Mouse (Mus musculus) intestine, embryonic 16.5 days (tissue): ENCODE results near the gene BC030867. TPM values are rescaled to one million over a fixed set of nuclear protein-coding genes. Genes with fewer than 3 reads are reported as not detected.
"Not testable (repeated sequence)": the region's sequence is repeated elsewhere in the genome, so short reads cannot be mapped to it uniquely, and the experiment has no call there.

Experiments
- ATAC-seq: fragments of 200-750 bp; cut with Nextera tagmentation; 2 replicates; pipeline ENCODE4 v1.8.0; 2017; ENCODE audit warnings: moderate TSS enrichment, moderate library complexity
- H3K27ac ChIP-seq: fragments of 300-500 bp; sonication (generic); 2 replicates; pipeline ENCODE4 v1.5.1; 2014; ENCODE audit warnings: mild to moderate bottlenecking, low read length
- H3K27me3 ChIP-seq: fragments of 300-500 bp; sonication (generic); replicated peaks from 2 replicates; pipeline ENCODE4 v1.6.1; 2014; ENCODE audit warnings: low read length, control low read depth, mixed read lengths; ENCODE audit not compliant: control insufficient read depth, insufficient read depth
- H3K36me3 ChIP-seq: fragments of 300-500 bp; sonication (generic); 2 replicates; pipeline ENCODE4 v1.6.1; 2014; ENCODE audit warnings: low read length, control low read depth; ENCODE audit not compliant: control insufficient read depth, insufficient read depth
- H3K4me1 ChIP-seq: fragments of 300-500 bp; sonication (generic); 2 replicates; pipeline ENCODE4 v1.6.1; 2014; ENCODE audit warnings: low read length, control low read depth, mixed read lengths; ENCODE audit not compliant: control insufficient read depth, insufficient read depth
- H3K4me2 ChIP-seq: fragments of 300-500 bp; sonication (generic); 2 replicates; pipeline ENCODE4 v1.6.1; 2014; ENCODE audit warnings: low read depth, low read length, control low read depth
- H3K4me3 ChIP-seq: fragments of 300-500 bp; sonication (generic); 2 replicates; pipeline ENCODE4 v1.5.1; 2014; ENCODE audit warnings: mild to moderate bottlenecking, low read length
- H3K9ac ChIP-seq: fragments of 300-500 bp; sonication (generic); 2 replicates; pipeline ENCODE4 v1.6.1; 2014; ENCODE audit warnings: low read depth, low read length
- H3K9me3 ChIP-seq: fragments of 300-500 bp; sonication (generic); 2 replicates; pipeline ENCODE4 v1.6.1; 2016; ENCODE audit warnings: low read length, control low read depth; ENCODE audit not compliant: control insufficient read depth
- WGBS: fragments of 180-500 bp; shearing (Covaris S2); extraction: QIAGEN DNeasy Blood & Tissue Kit; methylation state at CpG from one replicate; pipeline ENCODE4 v1.1.7; 2014; 5-methylcytosine and 5-hydroxymethylcytosine counted together
- polyA plus RNA-seq: library from polyadenylated mRNA; unstranded; fragments of >200 nt; fragmentation: Nextera tagmentation; extraction: Ambion mirVana; gene quantifications from 2 replicates; pipeline ENCODE4 v1.2.1, GENCODE M21; 2015

BC030867 gene
- polyA plus RNA-seq, 1 experiment from 2014 or later: 15.9 TPM

- 92% methylated on average over 7 of the region's 7 CpGs for WGBS
- ATAC-seq: no peak
- H3K27me3 ChIP-seq: no peaks in the 10 kb centered on the region
- peaks cover 5% of the 10 kb centered on the region for H3K4me1 ChIP-seq
- no peak overlapping the region for H3K4me3 ChIP-seq
- no peaks in the 10 kb centered on the region for H3K9me3 ChIP-seq
- no peak overlapping the region for H3K27ac ChIP-seq
- no peak overlapping the region for H3K9ac ChIP-seq
- peaks cover 19% of the 10 kb centered on the region; the same call in 1 of the 2 replicates for H3K36me3 ChIP-seq
- no peak overlapping the region for H3K4me2 ChIP-seq
Observed at GRCm38 (mm10) chr11:102263211-102263610, 14.5 kb downstream of the BC030867 start.

DNA sequence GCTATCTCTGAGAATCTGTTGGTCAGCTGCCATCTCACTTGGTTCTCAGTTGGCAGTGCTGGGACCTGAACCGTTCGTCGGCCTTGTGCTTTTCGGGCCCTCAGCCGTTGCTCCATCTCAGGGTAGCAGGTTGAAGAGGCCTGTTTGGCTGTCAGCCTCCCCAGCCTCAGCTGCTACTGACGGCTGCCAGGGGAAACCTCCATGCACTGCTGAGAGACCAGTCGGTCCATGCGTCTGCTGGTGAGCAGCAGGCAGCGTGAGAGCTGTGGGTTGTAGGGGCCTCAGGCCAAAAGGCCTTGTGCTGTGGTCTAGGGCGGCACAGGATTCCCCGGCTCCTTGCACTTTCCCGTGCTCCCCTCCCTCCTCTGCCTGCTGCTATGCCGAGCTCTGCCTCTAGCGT lies 17.1 kb downstream of the BC030867 start:
- ATAC-seq: peak; percentile 15; the same call in 1 of the 2 replicates
- H3K9ac ChIP-seq: no peak overlapping the region
- 61% methylated on average over 14 of the region's 14 CpGs for WGBS

GRCm38 (mm10) chr11:102266631-102267355 lies 18.1 kb downstream of the BC030867 start:
- no peaks in the 10 kb centered on the region for H3K9me3 ChIP-seq
- peaks cover 5% of the 10 kb centered on the region for H3K4me1 ChIP-seq
- WGBS: 91% methylated on average over 8 of the region's 8 CpGs
- 0 out of 2 replicates have a peak, but pooled peaks have one; percentile 7 for ATAC-seq
- H3K4me2 ChIP-seq: no peak overlapping the region
- no peak overlapping the region for H3K27ac ChIP-seq
- no peak overlapping the region for H3K9ac ChIP-seq
- H3K4me3 ChIP-seq: no peak overlapping the region
- H3K27me3 ChIP-seq: no peaks in the 10 kb centered on the region
- peaks cover 13% of the 10 kb centered on the region; the same call in 1 of the 2 replicates for H3K36me3 ChIP-seq

More for the DNA sequence above, 17.1 kb downstream of the BC030867 start:
- H3K4me2 ChIP-seq: no peak overlapping the region
- peaks cover 13% of the 10 kb centered on the region; the same call in 1 of the 2 replicates for H3K36me3 ChIP-seq
- H3K27ac ChIP-seq: no peak overlapping the region
- peaks cover 5% of the 10 kb centered on the region for H3K4me1 ChIP-seq
- no peaks in the 10 kb centered on the region for H3K27me3 ChIP-seq
- H3K4me3 ChIP-seq: no peak overlapping the region
- no peaks in the 10 kb centered on the region for H3K9me3 ChIP-seq

- H3K4me1 ChIP-seq: peaks cover 5% of the 10 kb centered on the region
- H3K27me3 ChIP-seq: no peaks in the 10 kb centered on the region
- no peaks in the 10 kb centered on the region for H3K9me3 ChIP-seq
- H3K4me3 ChIP-seq: no peak overlapping the region
- peak; percentile 58 for ATAC-seq
- peaks cover 7% of the 10 kb centered on the region; the same call in 1 of the 2 replicates for H3K36me3 ChIP-seq
- 5% methylated on average over 11 of the region's 11 CpGs for WGBS
- no peak overlapping the region for H3K4me2 ChIP-seq
- no peak overlapping the region for H3K27ac ChIP-seq
- H3K9ac ChIP-seq: peak overlapping the region; percentile 19; the same call in 1 of the 2 replicates
Observed at GRCm38 (mm10) chr11:102267480-102267879, 18.8 kb downstream of the BC030867 start.

- Histone ChIP-seq H3K4me3 (no peak within 1 kb of the TSS), H3K27me3 (no peaks in the 10 kb centered on the region), H3K4me2 (no peak within 1 kb of the TSS), H3K36me3 (0 out of 2 replicates have a peak, but pooled peaks cover 4% of the 10 kb centered on the region), H3K9me3 (no peaks in the 10 kb centered on the region), H3K27ac (no peak within 1 kb of the TSS), H3K9ac (peak within 1 kb of the TSS; percentile 19; the same call in 1 of the 2 replicates), H3K4me1 (peaks cover 5% of the 10 kb centered on the region)
- no peak for ATAC-seq
- 89% methylated on average over 12 of the region's 12 CpGs for WGBS
Observed at GRCm38 (mm10) chr11:102268520-102269244, 20.0 kb downstream of the BC030867 start, which contains the start of gene Asb16. Asb16 (plus strand) TSS chr11:102268743.

DNA sequence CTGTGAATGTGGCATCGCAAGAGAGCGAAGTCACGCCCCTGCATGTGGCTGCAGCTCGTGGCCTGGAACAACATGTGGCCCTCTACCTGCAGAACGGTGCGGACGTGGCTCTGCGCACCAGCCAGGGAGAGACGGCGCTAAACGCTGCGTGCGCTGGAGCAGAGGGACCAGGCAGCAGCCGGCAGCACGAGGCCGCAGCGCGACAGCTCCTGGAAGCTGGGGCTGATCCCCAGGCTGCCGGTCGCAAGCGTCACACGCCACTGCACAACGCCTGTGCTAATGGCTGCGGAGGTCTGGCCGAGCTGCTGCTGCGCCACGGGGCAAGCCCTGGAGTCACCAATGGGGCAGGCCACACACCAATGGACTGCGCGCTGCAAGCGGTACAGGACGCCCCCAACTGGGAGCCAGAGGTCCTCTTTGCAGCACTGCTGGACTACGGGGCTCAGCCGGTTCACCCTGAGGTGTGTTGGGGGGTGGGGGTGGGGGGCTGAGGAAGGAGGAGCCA lies 27.8 kb downstream of the BC030867 start:
- H3K36me3 ChIP-seq: no peaks in the 10 kb centered on the region
- H3K4me3 ChIP-seq: peak overlapping the region; percentile 42
- WGBS: 2% methylated on average over 33 of the region's 33 CpGs
- no peak overlapping the region for H3K27ac ChIP-seq
- peak; percentile 82 for ATAC-seq
- H3K4me2 ChIP-seq: peak overlapping the region; percentile 90
- H3K9ac ChIP-seq: peak overlapping the region; percentile 69
- no peaks in the 10 kb centered on the region for H3K9me3 ChIP-seq
- peaks cover 10% of the 10 kb centered on the region for H3K4me1 ChIP-seq
- H3K27me3 ChIP-seq: no peaks in the 10 kb centered on the region

GRCm38 (mm10) chr11:102277754-102278153 lies 29.1 kb downstream of the BC030867 start:
- WGBS: 70% methylated on average over 10 of the region's 12 CpGs
- Histone ChIP-seq H3K9ac (no peak overlapping the region), H3K27me3 (no peaks in the 10 kb centered on the region), H3K4me2 (no peak overlapping the region), H3K9me3 (no peaks in the 10 kb centered on the region), H3K36me3 (no peaks in the 10 kb centered on the region), H3K4me1 (peaks cover 10% of the 10 kb centered on the region), H3K27ac (no peak overlapping the region), H3K4me3 (no peak overlapping the region)
- ATAC-seq: no peak

GRCm38 (mm10) chr11:102279595-102279994 lies 30.9 kb downstream of the BC030867 start:
- H3K9ac ChIP-seq: no peak overlapping the region
- H3K4me3 ChIP-seq: no peak overlapping the region
- H3K4me2 ChIP-seq: no peak overlapping the region
- no peaks in the 10 kb centered on the region for H3K9me3 ChIP-seq
- no peak for ATAC-seq
- H3K27me3 ChIP-seq: no peaks in the 10 kb centered on the region
- no peak overlapping the region for H3K27ac ChIP-seq
- H3K4me1 ChIP-seq: peaks cover 10% of the 10 kb centered on the region
- no peaks in the 10 kb centered on the region for H3K36me3 ChIP-seq
- 86% methylated on average over 3 of the region's 3 CpGs for WGBS

GRCm38 (mm10) chr11:102280267-102280666 lies 31.6 kb downstream of the BC030867 start:
- not testable (repeated sequence) for H3K36me3 ChIP-seq, H3K9me3 ChIP-seq, H3K27ac ChIP-seq, H3K4me2 ChIP-seq, H3K9ac ChIP-seq, H3K4me1 ChIP-seq, H3K4me3 ChIP-seq, H3K27me3 ChIP-seq, ATAC-seq
- 66% methylated on average over 6 of the region's 6 CpGs for WGBS
